Mouse (Mus musculus): ENCODE results near the gene Rad51ap1.

Gene Rad51ap1

DNA sequence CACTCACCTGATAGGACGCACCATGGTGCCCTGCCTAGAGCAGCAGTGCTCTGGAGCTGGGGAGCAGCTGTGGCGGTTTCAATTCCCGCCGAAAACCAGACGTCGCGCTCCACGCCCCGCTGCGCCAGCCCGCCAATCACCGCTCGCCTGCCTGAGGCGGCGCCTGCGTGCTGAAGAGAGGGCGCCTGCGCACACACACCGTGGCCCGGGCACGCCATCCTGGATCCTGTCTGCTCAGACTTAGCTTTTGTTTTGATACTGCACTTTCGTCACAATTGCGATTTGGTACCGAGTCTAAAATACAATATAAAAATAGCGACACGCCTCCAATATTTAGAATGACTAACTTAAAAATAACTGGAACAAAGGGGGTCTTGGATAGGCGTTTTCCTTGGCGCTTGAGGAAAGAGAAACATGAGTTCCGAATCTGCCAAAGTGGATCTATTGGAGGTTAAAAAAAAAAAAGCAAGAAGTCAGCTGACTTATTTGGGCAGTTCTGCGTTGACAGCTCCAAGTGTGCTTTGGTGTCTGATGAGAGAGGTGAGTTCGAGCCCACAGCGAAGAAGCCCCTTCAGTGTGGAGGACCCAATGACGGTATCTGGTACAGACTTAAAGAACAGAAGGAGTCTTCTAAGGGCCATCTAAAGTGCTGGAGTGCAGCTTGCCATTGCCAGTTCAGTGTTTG, at the start of gene Rad51ap1, which contains the start of gene D6Wsu163e:
Rad51ap1 (minus strand) TSS at position 101 of the 685 bp plus-strand sequence.
D6Wsu163e (plus strand) TSS at position 476 of the 685 bp plus-strand sequence.
- DNase-seq (ENCODE audit: low spot score in 2 of 2) = peak; percentile 88 to 96

GRCm38 (mm10) chr6:126981539-126982234, 42.3 kb upstream of the Rad51ap1 start:
- DNase-seq (ENCODE audit: low spot score in 2 of 2) = no peak

- no peak for DNase-seq (ENCODE audit: low spot score in 2 of 2)
Observed at GRCm38 (mm10) chr6:126966241-126967026, 27.0 kb upstream of the Rad51ap1 start.

DNA sequence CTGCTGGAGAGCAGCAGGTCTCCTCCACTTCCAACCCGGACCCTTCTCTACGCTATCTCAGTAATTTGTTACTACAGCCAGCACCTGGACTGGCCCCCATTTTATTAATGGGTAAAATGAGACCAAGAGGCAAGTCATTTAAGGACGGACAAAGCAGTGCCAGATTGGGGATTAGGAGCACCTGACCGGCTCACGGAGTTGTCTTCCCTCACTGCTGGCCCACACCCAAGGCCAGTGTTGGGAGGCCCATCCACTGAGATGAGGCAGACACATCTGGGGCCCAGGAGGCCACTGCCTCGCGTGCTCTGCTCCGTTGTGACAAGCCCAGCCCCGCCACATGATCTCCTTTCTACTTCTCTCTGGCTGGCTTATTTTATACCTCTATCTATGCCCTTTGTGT, 24.0 kb upstream of the Rad51ap1 start:
- DNase-seq (ENCODE audit: low spot score in 2 of 2) = no peak

- no peak for DNase-seq (ENCODE audit: low spot score in 2 of 2)
Observed at GRCm38 (mm10) chr6:126962709-126963108, 23.3 kb upstream of the Rad51ap1 start.

GRCm38 (mm10) chr6:126961371-126962018, 22.1 kb upstream of the Rad51ap1 start:
- no peak for DNase-seq (ENCODE audit: low spot score in 2 of 2)

GRCm38 (mm10) chr6:126955734-126956133, 16.3 kb upstream of the Rad51ap1 start:
- peak; percentile 60 to 86 for DNase-seq (ENCODE audit: low spot score in 2 of 2)

DNA sequence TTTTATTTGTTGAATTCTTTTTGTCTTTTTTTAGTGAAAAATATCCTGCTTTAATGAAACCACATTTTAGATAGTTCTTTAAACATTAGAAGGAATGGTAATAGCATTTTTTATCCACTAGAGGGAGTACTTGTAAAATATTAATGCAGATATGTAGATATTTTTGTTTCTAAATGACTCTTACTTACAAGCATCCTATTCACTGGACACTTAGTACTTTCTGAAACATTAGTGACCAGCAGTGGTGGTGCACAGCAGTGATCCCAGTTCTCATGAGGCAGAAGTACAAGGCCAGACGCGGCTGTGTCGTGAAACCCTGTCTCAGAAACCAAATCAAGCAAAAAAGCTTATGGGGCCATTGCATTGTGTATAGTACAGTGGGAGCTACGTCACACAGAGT, 8.9 kb upstream of the Rad51ap1 start:
- no peak for DNase-seq (ENCODE audit: low spot score in 2 of 2)

DNA sequence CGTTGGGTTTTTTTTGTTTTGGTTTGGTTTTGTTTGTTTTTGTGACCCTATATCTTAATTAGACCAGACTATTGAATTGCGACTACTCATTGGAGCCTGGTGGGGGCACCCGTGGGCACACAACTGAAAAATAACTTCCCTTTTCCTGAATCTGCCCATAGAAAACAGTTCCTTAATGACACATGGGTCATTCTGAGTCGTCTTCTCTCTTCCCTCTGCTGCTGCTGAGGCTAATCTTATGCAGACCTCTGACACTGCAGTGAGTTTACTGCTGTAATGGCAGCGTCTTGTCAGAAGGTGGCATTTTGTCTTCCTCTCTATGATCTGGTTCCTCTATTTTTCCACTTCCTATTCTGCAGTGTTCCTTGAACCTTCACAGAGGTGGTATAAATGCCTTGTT, 1.1 kb upstream of the Rad51ap1 start:
- DNase-seq (ENCODE audit: low spot score in 2 of 2) = peak in 1 of 2 experiments; percentile 39

DNA sequence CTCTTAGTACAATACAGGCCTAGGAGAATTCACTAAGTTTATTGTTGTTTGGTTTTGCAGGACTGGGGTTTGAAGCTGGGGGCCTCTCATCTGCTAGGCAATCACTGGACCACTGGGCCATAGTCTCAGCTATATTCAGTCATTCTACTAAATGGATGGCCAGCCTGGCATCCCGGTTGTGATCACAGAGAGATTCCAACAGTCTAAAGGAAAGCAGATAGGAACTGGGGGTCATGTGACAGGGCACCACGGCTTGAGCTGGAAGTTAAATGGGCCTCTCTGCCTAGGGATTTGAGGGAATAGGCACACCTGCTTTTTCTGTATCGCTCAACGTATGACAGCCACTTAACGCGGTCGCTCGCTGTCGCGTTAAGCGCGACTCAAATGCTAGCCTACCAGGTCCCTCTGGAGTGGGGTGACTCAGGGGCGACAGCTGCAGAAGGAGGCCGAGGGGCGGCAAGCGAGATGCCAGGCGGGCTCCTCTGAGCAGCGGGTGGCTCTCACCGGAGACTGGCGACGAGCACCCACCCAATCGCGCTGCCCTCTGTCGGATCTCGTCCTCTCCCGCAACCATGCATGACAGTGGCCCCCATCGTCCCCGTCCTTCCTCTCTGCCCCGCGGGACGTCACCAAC, 417 bp downstream of the Rad51ap1 start:
- DNase-seq (ENCODE audit: low spot score in 2 of 2) = peak; percentile 21 to 25

DNA sequence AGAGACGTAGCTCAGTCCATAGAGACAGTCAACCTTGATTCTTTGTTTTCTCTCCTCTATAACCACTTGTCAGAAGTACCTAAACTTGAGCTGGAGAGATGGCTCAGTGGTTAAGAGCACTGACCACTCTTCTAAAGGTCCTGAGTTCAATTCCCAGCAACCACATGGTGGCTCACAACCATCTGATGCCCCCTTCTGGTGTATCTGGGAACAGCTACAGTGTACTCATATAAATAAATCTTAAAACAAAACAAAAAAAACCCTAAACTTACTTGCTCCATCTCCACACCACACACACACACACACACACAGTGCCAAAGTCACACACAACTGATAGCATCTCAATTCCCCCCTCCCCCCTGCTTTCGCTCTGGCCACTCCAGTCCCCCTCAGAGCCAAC, 1.3 kb downstream of the Rad51ap1 start:
- peak in 1 of 2 experiments; percentile 45 for DNase-seq (ENCODE audit: low spot score in 2 of 2)

GRCm38 (mm10) chr6:126932896-126933295, 6.5 kb downstream of the Rad51ap1 start:
- no peak for DNase-seq (ENCODE audit: low spot score in 2 of 2)

DNA sequence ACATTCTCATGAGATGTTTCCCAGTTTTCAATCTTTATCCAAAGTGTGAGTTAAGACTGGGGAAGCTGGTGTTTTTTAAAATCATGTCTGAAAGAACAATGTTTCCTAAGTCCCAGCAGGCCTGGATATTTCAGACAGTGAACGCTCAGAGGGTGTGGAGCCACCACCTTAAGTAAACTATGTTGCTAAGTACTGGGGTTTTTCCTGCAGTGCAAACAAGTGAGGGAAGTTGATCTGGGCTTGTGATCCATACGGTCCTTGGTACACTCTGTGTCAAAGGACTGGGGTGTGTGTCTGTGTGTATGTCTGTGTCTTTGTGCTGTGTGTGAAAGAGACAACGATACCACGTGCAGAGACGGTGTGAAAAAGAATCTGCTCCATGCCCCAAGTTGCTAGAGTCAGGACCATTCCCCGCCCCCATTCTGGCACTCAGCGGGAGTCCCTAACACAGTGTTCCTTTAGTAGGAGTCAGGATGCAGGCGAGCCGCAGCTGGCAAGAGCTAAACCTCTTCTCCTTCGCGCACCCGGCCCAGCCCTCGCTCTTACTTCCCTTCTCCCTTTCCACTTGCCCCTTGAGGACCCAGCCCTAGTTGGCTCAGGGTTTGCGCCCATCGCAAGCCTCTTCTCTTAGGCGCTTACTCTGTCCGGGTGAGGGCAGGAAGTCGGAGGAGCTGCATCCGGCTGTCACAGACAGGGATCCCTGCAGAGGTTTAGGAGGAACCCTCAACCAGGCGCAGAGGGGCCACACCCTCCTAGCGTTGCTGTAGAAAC, 18.1 kb downstream of the Rad51ap1 start, which contains the start of gene Dyrk4:
Dyrk4 (minus strand) TSS at position 729 of the 771 bp plus-strand sequence.
- peak in 1 of 2 experiments; percentile 17 for DNase-seq (ENCODE audit: low spot score in 2 of 2)

DNA sequence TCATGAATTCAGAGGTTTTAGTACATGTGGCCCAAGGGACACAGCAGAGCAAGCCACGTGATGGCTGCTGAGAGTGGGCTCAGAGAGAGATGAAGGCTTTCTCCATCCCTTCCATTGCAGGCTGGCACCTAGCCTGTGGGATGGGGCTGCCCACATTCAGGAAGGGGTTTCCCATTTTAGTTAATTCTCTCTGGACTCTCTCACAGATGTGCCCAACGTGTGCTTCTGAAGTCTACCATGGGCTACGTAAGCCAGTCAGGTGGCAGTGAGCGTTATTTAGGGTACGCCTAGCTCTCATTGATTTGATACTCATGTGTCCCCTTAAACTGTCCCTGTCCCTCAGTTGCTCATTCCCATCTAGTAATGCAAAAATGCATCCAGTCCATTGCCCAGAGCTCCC, 24.5 kb downstream of the Rad51ap1 start:
- no peak for DNase-seq (ENCODE audit: low spot score in 2 of 2)

- no peak for DNase-seq (ENCODE audit: low spot score in 2 of 2)
Observed at GRCm38 (mm10) chr6:126910727-126911126, 28.7 kb downstream of the Rad51ap1 start.

DNA sequence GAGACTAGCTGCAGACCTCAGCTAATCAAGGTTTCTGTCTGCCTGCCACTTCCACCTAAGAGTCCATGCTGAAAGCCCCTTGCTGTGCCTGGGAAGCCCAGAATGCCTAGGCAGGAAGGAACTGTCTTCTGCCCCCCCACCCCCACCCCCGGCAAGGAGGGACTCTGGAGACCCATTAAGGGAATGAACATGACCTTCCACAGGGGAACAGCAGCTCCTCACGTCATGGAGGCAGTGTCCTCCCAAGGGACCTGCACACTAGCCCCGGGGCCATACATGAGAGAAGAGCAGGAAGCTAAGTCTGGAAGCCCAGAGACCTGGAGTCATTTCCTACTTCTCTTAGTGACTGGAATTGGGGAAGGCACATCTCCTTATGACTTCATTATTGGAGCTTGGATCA, 31.5 kb downstream of the Rad51ap1 start:
- DNase-seq (ENCODE audit: low spot score in 2 of 2) = no peak

GRCm38 (mm10) chr6:126907378-126907777, 32.0 kb downstream of the Rad51ap1 start:
- no peak for DNase-seq (ENCODE audit: low spot score in 2 of 2)

DNA sequence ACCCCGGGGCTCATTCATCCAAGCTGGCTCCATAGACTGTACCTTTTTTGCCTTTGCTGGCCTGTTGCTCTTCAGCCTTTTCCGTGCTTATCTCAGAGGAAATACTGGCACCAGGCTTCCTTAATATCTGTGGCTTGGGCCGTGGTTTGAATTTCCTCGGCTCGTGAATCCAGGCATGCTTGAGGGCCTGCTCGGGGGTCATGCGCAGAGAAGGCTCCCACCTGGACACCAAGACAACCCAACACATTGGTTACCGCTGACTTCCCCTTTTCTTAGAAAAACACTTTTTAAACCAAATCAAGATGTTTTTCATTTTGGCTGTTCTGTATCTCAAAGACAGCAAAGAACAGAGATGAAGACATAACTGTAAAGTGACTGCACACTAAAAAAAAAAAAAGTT, 62.3 kb downstream of the Rad51ap1 start:
- no peak for DNase-seq (ENCODE audit: low spot score in 2 of 2)
